Mouse (Mus musculus) ES-Bruce4 (cell line): Measurements from ENCODE around the gene Castor1. TPM values are rescaled to one million over a fixed set of nuclear protein-coding genes. Genes with fewer than 3 reads are reported as not detected.

Experiments
- H3K27ac ChIP-seq: 2 replicates; pipeline ENCODE4 v1.5.1; 2012; ENCODE audit warnings: low read length, inconsistent platforms; ENCODE audit not compliant: insufficient read depth
- H3K27me3 ChIP-seq: 2 replicates; pipeline ENCODE4 v1.6.1; 2012; ENCODE audit warnings: mild to moderate bottlenecking, low read length, inconsistent platforms; ENCODE audit not compliant: control insufficient read depth, poor library complexity, insufficient read depth, severe bottlenecking
- H3K36me3 ChIP-seq: 2 replicates; pipeline ENCODE4 v1.6.1; 2012; ENCODE audit warnings: inconsistent platforms, mild to moderate bottlenecking, low read length, moderate library complexity; ENCODE audit not compliant: control insufficient read depth, poor library complexity, insufficient read depth, severe bottlenecking
- H3K4me1 ChIP-seq: one replicate; pipeline ENCODE4 v1.8.1; 2011; ENCODE audit warnings: low read length; ENCODE audit not compliant: control insufficient read depth, insufficient read depth
- H3K4me3 ChIP-seq: 2 replicates; pipeline ENCODE4 v1.5.1; 2011; ENCODE audit warnings: low read depth, mild to moderate bottlenecking, low read length
- H3K9ac ChIP-seq: 2 replicates; pipeline ENCODE4 v1.6.1; 2012; ENCODE audit warnings: low read depth, mild to moderate bottlenecking, inconsistent platforms; ENCODE audit not compliant: poor library complexity, severe bottlenecking
- H3K9me3 ChIP-seq: replicated peaks from 2 replicates; pipeline ENCODE4 v1.6.1; 2012; ENCODE audit warnings: mild to moderate bottlenecking, low read length, inconsistent platforms; ENCODE audit not compliant: control insufficient read depth, poor library complexity, insufficient read depth, severe bottlenecking
- CTCF ChIP-seq: IDR thresholded peaks from one replicate; pipeline ENCODE4 v1.8.1; 2011; ENCODE audit warnings: low read depth, low read length
- EP300 ChIP-seq: IDR thresholded peaks from 2 replicates; pipeline ENCODE4 v1.6.1; 2011; ENCODE audit warnings: low read depth, low read length; ENCODE audit not compliant: insufficient read depth
- POLR2A ChIP-seq: IDR thresholded peaks from one replicate; pipeline ENCODE4 v1.8.1; 2011; ENCODE audit warnings: low read length; ENCODE audit not compliant: insufficient read depth
- polyA plus RNA-seq: library from polyadenylated mRNA; stranded (reverse); fragments of >200 nt; gene quantifications from 2 replicates; pipeline ENCODE4 v1.2.4, GENCODE M21; 2011; ENCODE audit warnings: low read depth; ENCODE audit not compliant: missing spikeins, insufficient read depth, insufficient read length

Gene Castor1
- polyA plus RNA-seq, 1 experiment = 29.6 TPM

DNA sequence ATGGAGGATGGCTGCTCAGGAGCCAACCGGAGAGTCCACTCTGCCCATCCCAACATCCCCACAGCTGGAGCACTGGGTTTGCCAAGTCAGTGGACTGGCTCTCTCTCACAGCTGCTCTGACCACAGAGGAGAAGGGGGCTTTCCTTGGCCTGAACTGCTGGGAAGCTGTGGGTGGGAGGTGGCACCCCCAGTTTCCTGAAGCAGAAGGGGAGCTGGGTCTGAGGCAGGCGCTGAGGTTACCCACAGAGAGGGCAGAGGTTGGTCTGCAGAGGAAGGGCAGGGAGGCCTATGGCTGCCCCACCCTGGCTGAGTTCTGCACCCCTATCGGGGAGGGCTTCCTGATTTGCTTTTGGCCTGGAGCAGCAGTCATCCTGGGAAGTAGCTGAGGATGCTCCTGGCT, 33.4 kb downstream of the Castor1 start:
- no peak for TF ChIP-seq CTCF
- TF ChIP-seq EP300 = no peak
- TF ChIP-seq POLR2A = no peak
- no peaks in the 10 kb centered on the region for H3K36me3 ChIP-seq
- no peak overlapping the region for H3K27ac ChIP-seq
- H3K9me3 ChIP-seq = no peaks in the 10 kb centered on the region; the same call in 1 of the 2 replicates
- H3K9ac ChIP-seq = no peak overlapping the region
- H3K4me1 ChIP-seq = peaks cover 11% of the 10 kb centered on the region
- H3K27me3 ChIP-seq = no peaks in the 10 kb centered on the region
- no peak overlapping the region for H3K4me3 ChIP-seq

DNA sequence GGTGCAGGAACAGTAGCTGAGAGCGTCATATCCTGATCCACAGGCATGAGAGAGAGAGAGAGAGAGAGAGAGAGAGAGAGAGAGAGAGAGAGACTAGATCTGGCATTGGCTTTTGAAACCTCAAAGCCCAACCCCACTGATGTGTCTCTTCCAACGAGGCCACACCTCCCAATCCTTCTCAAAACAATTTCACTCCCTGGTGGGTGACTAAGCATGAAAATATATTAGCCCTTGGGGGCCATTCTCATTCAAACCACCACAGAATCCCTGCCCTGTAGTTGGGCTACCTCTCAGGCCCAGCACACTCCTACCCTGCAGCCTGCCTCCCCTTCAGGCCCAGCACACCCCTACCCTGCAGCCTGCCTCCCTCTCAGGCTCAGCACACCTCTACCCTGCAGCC, 34.9 kb downstream of the Castor1 start:
- Histone ChIP-seq H3K27ac (no peak overlapping the region), H3K4me1 (peaks cover 9% of the 10 kb centered on the region), H3K4me3 (no peak overlapping the region), H3K9ac (no peak overlapping the region), H3K9me3 (no peaks in the 10 kb centered on the region; the same call in 1 of the 2 replicates), H3K36me3 (no peaks in the 10 kb centered on the region), H3K27me3 (no peaks in the 10 kb centered on the region)
- TF ChIP-seq POLR2A (no peak), CTCF (no peak), EP300 (no peak)

- TF ChIP-seq EP300 (0 out of 2 replicates have a peak, but pooled peaks have one; percentile 19), CTCF (no peak)
- H3K27ac ChIP-seq = no peak within 1 kb of the TSS
- H3K9ac ChIP-seq = 0 out of 2 replicates have a peak within 1 kb of the TSS, but pooled peaks have one; percentile 3
- H3K36me3 ChIP-seq = no peaks in the 10 kb centered on the region
- H3K27me3 ChIP-seq = no peaks in the 10 kb centered on the region
- no peak within 1 kb of the TSS for H3K4me3 ChIP-seq
- no peaks in the 10 kb centered on the region for H3K9me3 ChIP-seq
- peaks cover 9% of the 10 kb centered on the region for H3K4me1 ChIP-seq
Observed at GRCm38 (mm10) chr11:4256846-4257607, 39.0 kb downstream of the Castor1 start, which contains the start of gene Lif. Gene Lif, plus strand, starts transcription at chr11:4257557.

DNA sequence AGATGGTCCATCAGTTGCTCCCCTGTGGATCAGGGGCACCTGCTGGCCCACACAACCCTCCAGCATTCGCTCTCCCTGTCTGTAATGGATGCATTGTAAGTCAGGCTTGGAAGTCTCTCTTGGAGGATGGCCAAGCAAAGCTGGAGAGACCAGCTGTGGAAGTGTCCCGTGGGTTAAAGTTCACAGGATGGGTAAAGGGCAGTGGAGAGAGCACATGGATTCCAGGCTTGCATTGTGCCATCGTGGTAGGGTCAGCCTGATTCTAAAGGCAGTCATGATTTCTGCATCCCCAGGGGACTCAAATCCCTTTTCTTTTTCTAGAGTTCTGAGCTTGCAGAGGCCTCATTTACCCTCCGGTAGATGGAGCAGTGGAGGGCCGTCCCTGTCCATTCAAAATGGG, 39.7 kb downstream of the Castor1 start:
- peaks cover 12% of the 10 kb centered on the region for H3K4me1 ChIP-seq
- H3K9me3 ChIP-seq = no peaks in the 10 kb centered on the region
- no peak overlapping the region for H3K27ac ChIP-seq
- no peak overlapping the region for H3K4me3 ChIP-seq
- no peak for TF ChIP-seq CTCF
- TF ChIP-seq EP300 = no peak
- no peak for TF ChIP-seq POLR2A
- no peaks in the 10 kb centered on the region for H3K27me3 ChIP-seq
- no peaks in the 10 kb centered on the region for H3K36me3 ChIP-seq
- no peak overlapping the region for H3K9ac ChIP-seq

DNA sequence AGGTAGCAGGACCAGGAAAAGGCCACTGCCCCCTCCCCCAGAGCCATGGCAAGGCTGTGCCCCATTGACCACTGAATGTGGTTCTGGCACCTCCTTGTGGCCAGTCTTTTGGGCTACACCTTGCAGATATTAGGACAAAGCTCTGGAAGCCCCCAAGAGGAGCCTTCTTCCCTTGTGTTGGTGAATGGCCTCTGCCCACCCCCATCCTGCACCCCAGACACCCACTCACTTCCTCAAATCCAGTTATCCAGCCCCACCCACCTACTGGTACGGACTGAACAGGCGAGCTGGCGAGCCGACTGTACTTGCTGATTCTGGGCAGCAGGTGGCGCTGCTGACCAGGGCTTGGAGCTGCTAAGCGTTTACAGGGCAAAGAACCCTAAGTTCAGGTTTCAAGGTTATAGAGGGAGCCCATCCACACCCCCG, 40.6 kb downstream of the Castor1 start:
- Histone ChIP-seq H3K4me3 (no peak overlapping the region), H3K9ac (no peak overlapping the region), H3K27me3 (no peaks in the 10 kb centered on the region), H3K36me3 (no peaks in the 10 kb centered on the region), H3K9me3 (no peaks in the 10 kb centered on the region), H3K4me1 (peaks cover 12% of the 10 kb centered on the region), H3K27ac (no peak overlapping the region)
- TF ChIP-seq CTCF (peak; percentile 87), EP300 (no peak)

- no peak for TF ChIP-seq POLR2A
- TF ChIP-seq CTCF = no peak
- no peak for TF ChIP-seq EP300
- H3K4me3 ChIP-seq = no peak overlapping the region
- H3K27me3 ChIP-seq = no peaks in the 10 kb centered on the region
- H3K9ac ChIP-seq = no peak overlapping the region
- no peaks in the 10 kb centered on the region for H3K36me3 ChIP-seq
- H3K27ac ChIP-seq = no peak overlapping the region
- H3K4me1 ChIP-seq = peaks cover 18% of the 10 kb centered on the region
- H3K9me3 ChIP-seq = no peaks in the 10 kb centered on the region
Observed at GRCm38 (mm10) chr11:4260463-4261187, 42.6 kb downstream of the Castor1 start.
